Comparison of ENCODE assay signal across 12 mouse cellular contexts in the genomic region with DNA sequence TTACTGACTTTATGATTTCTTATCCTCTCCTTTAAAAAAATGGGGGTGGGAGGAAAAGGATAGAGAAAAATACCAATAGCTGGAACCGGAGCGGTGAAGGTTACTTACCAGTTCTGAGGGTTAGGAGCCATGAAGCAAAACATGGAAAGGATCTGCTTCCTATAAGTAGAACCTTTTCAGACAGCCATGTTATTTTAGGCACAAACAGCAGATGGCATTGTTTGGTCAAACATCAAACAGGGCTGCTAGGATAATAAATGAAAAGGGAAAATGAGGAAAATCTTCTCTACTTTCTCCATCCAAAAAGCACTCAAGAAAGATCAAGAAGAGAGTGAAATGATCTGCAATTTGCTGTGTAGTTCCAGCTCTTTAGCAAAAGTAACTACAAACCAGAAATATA.
DNase-seq lines count a peak whose midpoint lies in the region; ATAC-seq and TF ChIP-seq lines count a peak whose summit lies in the region.
"Had no signal": no experiment of that assay in that cellular context is flagged by ENCODE, and none has a peak within 500 bp of the region (broad histone marks: within the 10 kb centered on the region; RNA-seq: fewer than 3 reads in every experiment).

No protein-coding gene starts in this region.

- peak; percentile 85 for ATAC-seq in frontal cortex, adult (ENCODE audit: low TSS enrichment)
- ATAC-seq in midbrain, postnatal 0 days (ENCODE audit: low FRiP score) = no peak
- ATAC-seq in midbrain, embryonic 13.5 days = no peak
- ATAC-seq: forebrain, embryonic 15.5 days; liver, embryonic 12.5 days had no signal

- H3K4me2 ChIP-seq in midbrain, postnatal 0 days (ENCODE audit: low read depth, low read length, poor library complexity, severe bottlenecking) = no peak overlapping the region
- no peak overlapping the region for H3K4me2 ChIP-seq in midbrain, embryonic 13.5 days (replicated peaks)
- H3K4me2 ChIP-seq: forebrain, embryonic 15.5 days; hindbrain, embryonic 15.5 days; liver, embryonic 12.5 days had no signal

- no peaks in the 10 kb centered on the region for H3K9me3 ChIP-seq in midbrain, postnatal 0 days (ENCODE audit: low read length)
- 0 out of 2 replicates have a peak, but pooled peaks cover 1% of the 10 kb centered on the region for H3K9me3 ChIP-seq in midbrain, embryonic 13.5 days
- H3K9me3 ChIP-seq: hindbrain, embryonic 15.5 days; liver, embryonic 12.5 days had no signal

- WGBS in midbrain, postnatal 0 days = 71% methylated on average over 2 of the region's 2 CpGs
- WGBS in midbrain, embryonic 13.5 days = 85% methylated on average over 2 of the region's 2 CpGs

- intact Hi-C loops in gastrocnemius, postnatal 36 days (cut with DNase I) = no loop called here

- no peak overlapping the region for H3K4me3 ChIP-seq in midbrain, postnatal 0 days (ENCODE audit: low read depth, low read length)
- H3K4me3 ChIP-seq in midbrain, embryonic 13.5 days (replicated peaks) = no peak overlapping the region
- H3K4me3 ChIP-seq: forebrain, embryonic 15.5 days; hindbrain, embryonic 15.5 days; liver, embryonic 12.5 days had no signal

- H3K27ac ChIP-seq in midbrain, postnatal 0 days (ENCODE audit: low read depth, low read length) = no peak overlapping the region
- no peak overlapping the region for H3K27ac ChIP-seq in midbrain, embryonic 13.5 days
- H3K27ac ChIP-seq: forebrain, embryonic 15.5 days; hindbrain, embryonic 15.5 days; liver, embryonic 12.5 days had no signal

- H3K36me3 ChIP-seq in midbrain, postnatal 0 days (ENCODE audit: insufficient read depth, low read length) = no peaks in the 10 kb centered on the region
- no peaks in the 10 kb centered on the region for H3K36me3 ChIP-seq in midbrain, embryonic 13.5 days
- H3K36me3 ChIP-seq: liver, embryonic 12.5 days had no signal

- no peaks in the 10 kb centered on the region for H3K4me1 ChIP-seq in midbrain, postnatal 0 days (ENCODE audit: insufficient read depth, low read length)
- H3K4me1 ChIP-seq in midbrain, embryonic 13.5 days (replicated peaks) = no peaks in the 10 kb centered on the region
- H3K4me1 ChIP-seq: forebrain, embryonic 15.5 days; hindbrain, embryonic 15.5 days; liver, embryonic 12.5 days had no signal

- no peak for TF ChIP-seq POLR2A in brain, embryonic 14.5 days (IDR thresholded peaks at IDR 0.05; ENCODE audit: borderline replicate concordance, extremely low read depth, insufficient read depth, insufficient read length, poor library complexity, severe bottlenecking)

- no peak overlapping the region for H3K9ac ChIP-seq in midbrain, postnatal 0 days (replicated peaks; ENCODE audit: low read length, poor library complexity, severe bottlenecking)
- H3K9ac ChIP-seq in midbrain, embryonic 13.5 days (replicated peaks) = no peak overlapping the region
- H3K9ac ChIP-seq: forebrain, embryonic 15.5 days; hindbrain, embryonic 15.5 days; liver, embryonic 12.5 days had no signal

- DNase-seq in frontal cortex, postnatal 25 days (ENCODE audit: low spot score in 2 of 2) = no peak
- peak; percentile 44 for DNase-seq in midbrain, postnatal 0 days (ENCODE audit: low spot score)
- peak; percentile 78 for DNase-seq in brain, embryonic 14.5 days (ENCODE audit: low read depth)
- peak; percentile 56 for DNase-seq in telencephalon, adult 2 months (ENCODE audit: low read depth, low spot score)
- DNase-seq in gastrocnemius, postnatal 36 days = no peak
- DNase-seq in spleen, adult 12 weeks (ENCODE audit: low spot score) = no peak
- DNase-seq: kidney, postnatal 25 days had no signal

- H3K27me3 ChIP-seq in midbrain, postnatal 0 days (ENCODE audit: insufficient read depth, low read length) = no peaks in the 10 kb centered on the region
- no peaks in the 10 kb centered on the region for H3K27me3 ChIP-seq in midbrain, embryonic 13.5 days
- H3K27me3 ChIP-seq: forebrain, embryonic 15.5 days; hindbrain, embryonic 15.5 days; liver, embryonic 12.5 days had no signal

- TF ChIP-seq CTCF in midbrain, postnatal 0 days (IDR thresholded peaks at IDR 0.05) = peak; percentile 67
- peak; percentile 20; the same call in 1 of the 2 replicates for TF ChIP-seq CTCF in brain, embryonic 14.5 days (IDR thresholded peaks at IDR 0.05; ENCODE audit: borderline replicate concordance, extremely low read depth, insufficient read depth, insufficient read length)

Comparison
In these comparisons a context has a peak if more than half of its experiments do, and no peak if none do; other contexts are left out.
1. DNase-seq: peak in midbrain, postnatal 0 days (single experiment), brain, embryonic 14.5 days (single experiment) and telencephalon, adult 2 months (single experiment); none in frontal cortex, postnatal 25 days (0 of 2), gastrocnemius, postnatal 36 days (0 of 2) and spleen, adult 12 weeks (single experiment).